Mouse (Mus musculus) liver, adult 2 months (tissue): ENCODE results near the gene Baiap2l2.

Experiments used
- CTCF ChIP-seq: fragments of 200-500 bp; IDR thresholded peaks from 2 replicates; pipeline ENCODE4 v1.5.1; 2011; ENCODE audit warnings: low read depth, low read length, control low read depth
- POLR2A ChIP-seq: fragments of 200-500 bp; IDR thresholded peaks from 2 replicates; pipeline ENCODE4 v1.6.1; 2011; ENCODE audit warnings: low read length, control low read depth; ENCODE audit not compliant: insufficient read depth; ENCODE audit errors: extremely low read depth

DNA sequence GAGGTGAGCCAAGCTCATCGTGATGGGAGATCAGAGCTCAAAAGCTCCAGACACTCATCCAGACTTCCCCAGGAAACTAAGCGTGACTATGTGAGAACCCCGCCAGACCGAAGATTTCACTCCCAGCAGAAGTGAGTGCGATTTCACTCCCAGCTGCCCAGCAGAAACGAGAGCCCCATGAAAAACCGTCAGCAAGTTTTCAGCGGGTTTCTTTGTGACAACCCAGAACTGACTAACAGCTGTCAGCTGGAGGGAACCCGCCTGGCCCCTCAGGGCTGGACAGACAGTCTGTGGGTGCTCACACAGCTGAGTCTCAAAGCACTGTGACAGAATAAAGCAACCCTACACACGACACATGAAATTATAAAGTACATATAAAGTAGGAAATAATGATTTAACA lies 7.6 kb downstream of the Baiap2l2 start:
- TF ChIP-seq POLR2A, result no peak
- TF ChIP-seq CTCF, result no peak
